Mouse (Mus musculus): Measurements from ENCODE around the gene Pdyn.

Gene Pdyn

GRCm38 (mm10) chr2:129699484-129700158 is at the start of gene Pdyn:
Gene Pdyn (minus strand): TSS chr2:129699844.
- in situ Hi-C loops (cut with MboI, MseI): no loop called here

GRCm38 (mm10) chr2:129742016-129742415 is 42.4 kb upstream of the Pdyn start:
- in situ Hi-C loops (cut with MboI, MseI): loop anchor here in 1 of 2 experiments (10.0 kb wide), 1 partner anchor 1397 kb away; no protein-coding TSS in a partner anchor

GRCm38 (mm10) chr2:129740515-129740914 is 40.9 kb upstream of the Pdyn start:
- in situ Hi-C loops (cut with MboI, MseI): loop anchor here in 1 of 2 experiments (10.0 kb wide), 1 partner anchor 1396 kb away; no protein-coding TSS in a partner anchor

GRCm38 (mm10) chr2:129734031-129734430 is 34.4 kb upstream of the Pdyn start:
- in situ Hi-C loops (cut with MboI, MseI): no loop called here

GRCm38 (mm10) chr2:129729681-129730080 is 30.0 kb upstream of the Pdyn start:
- in situ Hi-C loops (cut with MboI, MseI): no loop called here

- in situ Hi-C loops (cut with MboI, MseI): no loop called here
Measured at GRCm38 (mm10) chr2:129715671-129716070, 16.0 kb upstream of the Pdyn start.

GRCm38 (mm10) chr2:129713026-129713544 is 13.4 kb upstream of the Pdyn start:
- in situ Hi-C loops (cut with MboI, MseI): no loop called here

GRCm38 (mm10) chr2:129696059-129696458 is 3.6 kb downstream of the Pdyn start:
- in situ Hi-C loops (cut with MboI, MseI): no loop called here

- in situ Hi-C loops (cut with MboI, MseI): no loop called here
Measured at GRCm38 (mm10) chr2:129694303-129694702, 5.3 kb downstream of the Pdyn start.

GRCm38 (mm10) chr2:129692694-129693093 is 7.0 kb downstream of the Pdyn start:
- in situ Hi-C loops (cut with MboI, MseI): no loop called here

GRCm38 (mm10) chr2:129689694-129690093 is 9.9 kb downstream of the Pdyn start:
- in situ Hi-C loops (cut with MboI, MseI): no loop called here

GRCm38 (mm10) chr2:129688036-129688625 is 11.5 kb downstream of the Pdyn start:
- in situ Hi-C loops (cut with MboI, MseI): no loop called here

GRCm38 (mm10) chr2:129686908-129687307 is 12.7 kb downstream of the Pdyn start:
- in situ Hi-C loops (cut with MboI, MseI): no loop called here

- in situ Hi-C loops (cut with MboI, MseI): no loop called here
Measured at GRCm38 (mm10) chr2:129684014-129684413, 15.6 kb downstream of the Pdyn start.

- in situ Hi-C loops (cut with MboI, MseI): no loop called here
Measured at GRCm38 (mm10) chr2:129680236-129680635, 19.4 kb downstream of the Pdyn start.

- in situ Hi-C loops (cut with MboI, MseI): loop anchor here in 1 of 2 experiments (5.0 kb wide), 1 partner anchor 188 kb away; no protein-coding TSS in a partner anchor
Measured at GRCm38 (mm10) chr2:129679066-129679465, 20.6 kb downstream of the Pdyn start.

GRCm38 (mm10) chr2:129677664-129678063 is 22.0 kb downstream of the Pdyn start:
- in situ Hi-C loops (cut with MboI, MseI): loop anchor here in 1 of 2 experiments (5.0 kb wide), 1 partner anchor 190 kb away; no protein-coding TSS in a partner anchor

- in situ Hi-C loops (cut with MboI, MseI): loop anchor here (5.0 kb wide), 2 partner anchors 192 to 197 kb away; no protein-coding TSS in a partner anchor
Measured at GRCm38 (mm10) chr2:129674935-129675634, 24.6 kb downstream of the Pdyn start.

- in situ Hi-C loops (cut with MboI, MseI): loop anchor here in 1 of 2 experiments (5.0 kb wide), 1 partner anchor 200 kb away; no protein-coding TSS in a partner anchor
Measured at GRCm38 (mm10) chr2:129671911-129672310, 27.7 kb downstream of the Pdyn start.

- in situ Hi-C loops (cut with MboI, MseI): no loop called here
Measured at GRCm38 (mm10) chr2:129662484-129662883, 37.2 kb downstream of the Pdyn start.

GRCm38 (mm10) chr2:129660020-129660419 is 39.6 kb downstream of the Pdyn start:
- in situ Hi-C loops (cut with MboI, MseI): no loop called here

GRCm38 (mm10) chr2:129658796-129659195 is 40.8 kb downstream of the Pdyn start:
- in situ Hi-C loops (cut with MboI, MseI): no loop called here

Data from T-helper 17 cell (primary cell).